Mouse (Mus musculus): ENCODE results near the gene Tmem9. TPM values are rescaled to one million over a fixed set of nuclear protein-coding genes. Genes with fewer than 3 reads are reported as not detected.

The Tmem9 gene
- 56.4 and 57.4 TPM in 2 replicates for polyA plus RNA-seq (2015; fragmentation: Nextera tagmentation; extraction: Ambion mirVana)

GRCm38 (mm10) chr1:136007211-136008158 lies at the start of gene Tmem9:
Gene Tmem9 (plus strand): TSS chr1:136008150.
- DNase-seq (peak; percentile 87), ATAC-seq (peak; percentile 99)
- peak within 1 kb of the TSS; percentile 91 for H3K4me2 ChIP-seq (ENCODE audit: low read depth, low read length)
- H3K4me3 ChIP-seq (ENCODE audit: low read depth, low read length), result peak within 1 kb of the TSS; percentile 64
- TF ChIP-seq EP300 (IDR thresholded peaks at IDR 0.05; ENCODE audit: low read depth), result 0 out of 2 replicates have a peak, but pooled peaks have one; percentile 51
- TF ChIP-seq CTCF (IDR thresholded peaks at IDR 0.05; ENCODE audit: low read depth), result 0 out of 2 replicates have a peak, but pooled peaks have one; percentile 16
- no peaks in the 10 kb centered on the region for H3K27me3 ChIP-seq (ENCODE audit: insufficient read depth, low read length)
- no peaks in the 10 kb centered on the region for H3K36me3 ChIP-seq (replicated peaks; ENCODE audit: insufficient read depth, low read length)
- peak within 1 kb of the TSS; percentile 73 for H3K9ac ChIP-seq (replicated peaks)
- peak within 1 kb of the TSS; percentile 71 for H3K27ac ChIP-seq (ENCODE audit: low read depth)
- H3K4me1 ChIP-seq (ENCODE audit: insufficient read depth), result peaks cover 30% of the 10 kb centered on the region
- 5% methylated on average over 37 of the region's 37 CpGs for WGBS (ENCODE audit: insufficient replicate concordance)
- no peaks in the 10 kb centered on the region for H3K9me3 ChIP-seq (ENCODE audit: low read length)

GRCm38 (mm10) chr1:135958483-135958882 lies 49.5 kb upstream of the Tmem9 start:
- 45% methylated on average over 4 of the region's 4 CpGs for WGBS (ENCODE audit: insufficient replicate concordance)
- no peak for TF ChIP-seq EP300 (IDR thresholded peaks at IDR 0.05; ENCODE audit: low read depth)
- peak; percentile 90 for TF ChIP-seq CTCF (IDR thresholded peaks at IDR 0.05; ENCODE audit: low read depth)
- no peak overlapping the region for H3K4me2 ChIP-seq (ENCODE audit: low read depth, low read length)

GRCm38 (mm10) chr1:135963177-135963576 lies 44.8 kb upstream of the Tmem9 start:
- H3K27me3 ChIP-seq (ENCODE audit: insufficient read depth, low read length), result peaks cover 5% of the 10 kb centered on the region; the same call in 1 of the 2 replicates
- 45% methylated on average over 5 of the region's 5 CpGs for WGBS (ENCODE audit: insufficient replicate concordance)

More at GRCm38 (mm10) chr1:135958483-135958882, 49.5 kb upstream of the Tmem9 start:
- H3K27ac ChIP-seq (ENCODE audit: low read depth), result no peak overlapping the region
- no peaks in the 10 kb centered on the region for H3K9me3 ChIP-seq (ENCODE audit: low read length)
- peaks cover 5% of the 10 kb centered on the region; the same call in 1 of the 2 replicates for H3K27me3 ChIP-seq (ENCODE audit: insufficient read depth, low read length)
- no peaks in the 10 kb centered on the region for H3K36me3 ChIP-seq (replicated peaks; ENCODE audit: insufficient read depth, low read length)
- no peaks in the 10 kb centered on the region for H3K4me1 ChIP-seq (ENCODE audit: insufficient read depth)
- H3K4me3 ChIP-seq (ENCODE audit: low read depth, low read length), result no peak overlapping the region
- ATAC-seq (no peak), DNase-seq (no peak)
- no peak overlapping the region for H3K9ac ChIP-seq (replicated peaks)

GRCm38 (mm10) chr1:135964561-135964960 lies 43.4 kb upstream of the Tmem9 start:
- H3K9ac ChIP-seq (replicated peaks), result no peak overlapping the region
- ATAC-seq, result no peak
- H3K4me2 ChIP-seq (ENCODE audit: low read depth, low read length), result no peak overlapping the region
- H3K9me3 ChIP-seq (ENCODE audit: low read length), result no peaks in the 10 kb centered on the region
- H3K4me3 ChIP-seq (ENCODE audit: low read depth, low read length), result no peak overlapping the region
- TF ChIP-seq CTCF (IDR thresholded peaks at IDR 0.05; ENCODE audit: low read depth) (no peak), EP300 (IDR thresholded peaks at IDR 0.05; ENCODE audit: low read depth) (no peak)
- DNase-seq, result no peak
- 71% methylated on average over 11 of the region's 11 CpGs for WGBS (ENCODE audit: insufficient replicate concordance)
- no peak overlapping the region for H3K27ac ChIP-seq (ENCODE audit: low read depth)
- no peaks in the 10 kb centered on the region for H3K36me3 ChIP-seq (replicated peaks; ENCODE audit: insufficient read depth, low read length)
- H3K4me1 ChIP-seq (ENCODE audit: insufficient read depth), result no peaks in the 10 kb centered on the region
- H3K27me3 ChIP-seq (ENCODE audit: insufficient read depth, low read length), result peaks cover 5% of the 10 kb centered on the region; the same call in 1 of the 2 replicates

More at GRCm38 (mm10) chr1:135963177-135963576, 44.8 kb upstream of the Tmem9 start:
- ATAC-seq (no peak), DNase-seq (no peak)
- Histone ChIP-seq H3K36me3 (replicated peaks; ENCODE audit: insufficient read depth, low read length) (no peaks in the 10 kb centered on the region), H3K4me3 (ENCODE audit: low read depth, low read length) (no peak overlapping the region), H3K27ac (ENCODE audit: low read depth) (no peak overlapping the region), H3K9me3 (ENCODE audit: low read length) (no peaks in the 10 kb centered on the region), H3K4me1 (ENCODE audit: insufficient read depth) (no peaks in the 10 kb centered on the region), H3K9ac (replicated peaks) (no peak overlapping the region), H3K4me2 (ENCODE audit: low read depth, low read length) (no peak overlapping the region)
- TF ChIP-seq CTCF (IDR thresholded peaks at IDR 0.05; ENCODE audit: low read depth) (no peak), EP300 (IDR thresholded peaks at IDR 0.05; ENCODE audit: low read depth) (no peak)

DNA sequence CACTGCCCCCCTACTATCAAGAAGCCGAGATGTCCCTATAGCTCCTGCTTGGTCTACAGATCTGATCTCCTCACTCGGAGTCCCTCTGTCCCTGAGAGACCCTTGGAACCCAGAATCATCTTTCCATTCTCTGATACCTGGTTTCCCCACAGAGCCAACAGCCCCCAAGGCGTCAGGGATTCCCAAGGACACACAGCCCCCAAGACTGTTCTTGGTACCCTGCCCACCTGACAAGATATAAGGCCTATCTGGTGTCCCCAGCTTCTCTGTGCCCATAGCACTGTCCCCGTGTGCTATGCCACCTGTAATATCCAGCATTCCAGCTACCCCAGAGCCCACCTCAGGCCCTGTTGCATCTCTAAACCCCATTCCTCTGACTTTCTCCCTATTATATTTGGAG lies 40.2 kb upstream of the Tmem9 start:
- TF ChIP-seq CTCF (IDR thresholded peaks at IDR 0.05; ENCODE audit: low read depth), result no peak
- no peak for TF ChIP-seq EP300 (IDR thresholded peaks at IDR 0.05; ENCODE audit: low read depth)
- H3K27me3 ChIP-seq (ENCODE audit: insufficient read depth, low read length), result peaks cover 5% of the 10 kb centered on the region; the same call in 1 of the 2 replicates
- H3K4me3 ChIP-seq (ENCODE audit: low read depth, low read length), result no peak overlapping the region
- H3K4me1 ChIP-seq (ENCODE audit: insufficient read depth), result no peaks in the 10 kb centered on the region
- no peaks in the 10 kb centered on the region for H3K36me3 ChIP-seq (replicated peaks; ENCODE audit: insufficient read depth, low read length)
- 58% methylated on average over 4 of the region's 4 CpGs for WGBS (ENCODE audit: insufficient replicate concordance)
- DNase-seq (no peak), ATAC-seq (no peak)
- H3K9ac ChIP-seq (replicated peaks), result no peak overlapping the region
- no peaks in the 10 kb centered on the region for H3K9me3 ChIP-seq (ENCODE audit: low read length)
- no peak overlapping the region for H3K27ac ChIP-seq (ENCODE audit: low read depth)
- no peak overlapping the region for H3K4me2 ChIP-seq (ENCODE audit: low read depth, low read length)

- no peak for TF ChIP-seq EP300 (IDR thresholded peaks at IDR 0.05; ENCODE audit: low read depth)
- 43% methylated on average over 2 of the region's 2 CpGs for WGBS (ENCODE audit: insufficient replicate concordance)
- DNase-seq (no peak), ATAC-seq (no peak)
- H3K9ac ChIP-seq (replicated peaks), result no peak overlapping the region
- no peaks in the 10 kb centered on the region for H3K9me3 ChIP-seq (ENCODE audit: low read length)
- no peaks in the 10 kb centered on the region for H3K4me1 ChIP-seq (ENCODE audit: insufficient read depth)
- H3K27me3 ChIP-seq (ENCODE audit: insufficient read depth, low read length), result no peaks in the 10 kb centered on the region
- no peak overlapping the region for H3K4me3 ChIP-seq (ENCODE audit: low read depth, low read length)
- no peak overlapping the region for H3K4me2 ChIP-seq (ENCODE audit: low read depth, low read length)
- H3K27ac ChIP-seq (ENCODE audit: low read depth), result no peak overlapping the region
- no peaks in the 10 kb centered on the region for H3K36me3 ChIP-seq (replicated peaks; ENCODE audit: insufficient read depth, low read length)
These were observed 37.5 kb upstream of the Tmem9 start for GRCm38 (mm10) chr1:135970486-135970885.

All from liver, postnatal 0 days (tissue).